Mouse (Mus musculus): Measurements from ENCODE around the gene Zfp619. TPM values are rescaled to one million over a fixed set of nuclear protein-coding genes. Genes with fewer than 3 reads are reported as not detected.

Zfp619 gene
- 2.0 and 2.4 TPM in 2 replicates for polyA plus RNA-seq (2014; fragmentation: Nextera tagmentation; extraction: Ambion mirVana)

GRCm38 (mm10) chr7:39517616-39518177 lies at the start of gene Zfp619:
Zfp619 (plus strand) TSS chr7:39517766.
- no peaks in the 10 kb centered on the region for H3K36me3 ChIP-seq (ENCODE audit: control insufficient read depth, insufficient read depth, low read length)
- peak within 1 kb of the TSS; percentile 82 for H3K9ac ChIP-seq (ENCODE audit: low read length)
- H3K27ac ChIP-seq (replicated peaks in 1 of 2; ENCODE audit: control insufficient read depth in 1 of 2, insufficient read depth in 1 of 2, low read depth in 2 of 2, low read length in 2 of 2) = peak within 1 kb of the TSS; percentile 99 to 100
- H3K4me3 ChIP-seq (ENCODE audit: control insufficient read depth in 1 of 2, insufficient read depth in 1 of 2, low read depth in 1 of 2, low read length in 2 of 2) = peak within 1 kb of the TSS; percentile 61 to 67
- H3K27me3 ChIP-seq (ENCODE audit: control insufficient read depth, insufficient read depth, low read length) = no peaks in the 10 kb centered on the region
- peak within 1 kb of the TSS; percentile 66 for H3K4me2 ChIP-seq (ENCODE audit: low read length)
- ATAC-seq (ENCODE audit: insufficient number of reproducible peaks, insufficient read depth, low FRiP score, low read depth) = peak; percentile 98
- 0 out of 4 replicates have a peak, but pooled peaks cover 0 to 2% of the 10 kb centered on the region in 2 experiments for H3K4me1 ChIP-seq (ENCODE audit: control insufficient read depth in 2 of 2, insufficient read depth in 2 of 2, low read length in 2 of 2)
- WGBS = under 1% methylated on average over 43 of the region's 43 CpGs
- no peaks in the 10 kb centered on the region for H3K9me3 ChIP-seq (ENCODE audit: control insufficient read depth, low read length)

GRCm38 (mm10) chr7:39479013-39479412 lies 38.6 kb upstream of the Zfp619 start:
- no peaks in the 10 kb centered on the region for H3K4me1 ChIP-seq (ENCODE audit: control insufficient read depth in 2 of 2, insufficient read depth in 2 of 2, low read length in 2 of 2)
- WGBS = 90% methylated on average over 2 of the region's 2 CpGs

GRCm38 (mm10) chr7:39484384-39484783 lies 33.2 kb upstream of the Zfp619 start:
- H3K4me1 ChIP-seq (ENCODE audit: control insufficient read depth in 2 of 2, insufficient read depth in 2 of 2, low read length in 2 of 2) = no peaks in the 10 kb centered on the region
- no peak overlapping the region for H3K9ac ChIP-seq (ENCODE audit: low read length)
- no peak overlapping the region for H3K27ac ChIP-seq (replicated peaks in 1 of 2; ENCODE audit: control insufficient read depth in 1 of 2, insufficient read depth in 1 of 2, low read depth in 2 of 2, low read length in 2 of 2)
- ATAC-seq (ENCODE audit: insufficient number of reproducible peaks, insufficient read depth, low FRiP score, low read depth) = no peak
- no peaks in the 10 kb centered on the region for H3K27me3 ChIP-seq (ENCODE audit: control insufficient read depth, insufficient read depth, low read length)
- H3K4me2 ChIP-seq (ENCODE audit: low read length) = no peak overlapping the region
- WGBS = 48% methylated on average over 6 of the region's 6 CpGs
- no peaks in the 10 kb centered on the region for H3K36me3 ChIP-seq (ENCODE audit: control insufficient read depth, insufficient read depth, low read length)
- H3K4me3 ChIP-seq (ENCODE audit: control insufficient read depth in 1 of 2, insufficient read depth in 1 of 2, low read depth in 1 of 2, low read length in 2 of 2) = no peak overlapping the region
- H3K9me3 ChIP-seq (ENCODE audit: control insufficient read depth, low read length) = no peaks in the 10 kb centered on the region

More at GRCm38 (mm10) chr7:39479013-39479412, 38.6 kb upstream of the Zfp619 start:
- no peaks in the 10 kb centered on the region for H3K27me3 ChIP-seq (ENCODE audit: control insufficient read depth, insufficient read depth, low read length)
- no peak overlapping the region for H3K27ac ChIP-seq (replicated peaks in 1 of 2; ENCODE audit: control insufficient read depth in 1 of 2, insufficient read depth in 1 of 2, low read depth in 2 of 2, low read length in 2 of 2)
- H3K4me3 ChIP-seq (ENCODE audit: control insufficient read depth in 1 of 2, insufficient read depth in 1 of 2, low read depth in 1 of 2, low read length in 2 of 2) = no peak overlapping the region
- ATAC-seq (ENCODE audit: insufficient number of reproducible peaks, insufficient read depth, low FRiP score, low read depth) = no peak
- H3K9me3 ChIP-seq (ENCODE audit: control insufficient read depth, low read length) = peaks cover 15% of the 10 kb centered on the region
- H3K9ac ChIP-seq (ENCODE audit: low read length) = no peak overlapping the region
- no peak overlapping the region for H3K4me2 ChIP-seq (ENCODE audit: low read length)
- peaks cover 23% of the 10 kb centered on the region for H3K36me3 ChIP-seq (ENCODE audit: control insufficient read depth, insufficient read depth, low read length)

DNA sequence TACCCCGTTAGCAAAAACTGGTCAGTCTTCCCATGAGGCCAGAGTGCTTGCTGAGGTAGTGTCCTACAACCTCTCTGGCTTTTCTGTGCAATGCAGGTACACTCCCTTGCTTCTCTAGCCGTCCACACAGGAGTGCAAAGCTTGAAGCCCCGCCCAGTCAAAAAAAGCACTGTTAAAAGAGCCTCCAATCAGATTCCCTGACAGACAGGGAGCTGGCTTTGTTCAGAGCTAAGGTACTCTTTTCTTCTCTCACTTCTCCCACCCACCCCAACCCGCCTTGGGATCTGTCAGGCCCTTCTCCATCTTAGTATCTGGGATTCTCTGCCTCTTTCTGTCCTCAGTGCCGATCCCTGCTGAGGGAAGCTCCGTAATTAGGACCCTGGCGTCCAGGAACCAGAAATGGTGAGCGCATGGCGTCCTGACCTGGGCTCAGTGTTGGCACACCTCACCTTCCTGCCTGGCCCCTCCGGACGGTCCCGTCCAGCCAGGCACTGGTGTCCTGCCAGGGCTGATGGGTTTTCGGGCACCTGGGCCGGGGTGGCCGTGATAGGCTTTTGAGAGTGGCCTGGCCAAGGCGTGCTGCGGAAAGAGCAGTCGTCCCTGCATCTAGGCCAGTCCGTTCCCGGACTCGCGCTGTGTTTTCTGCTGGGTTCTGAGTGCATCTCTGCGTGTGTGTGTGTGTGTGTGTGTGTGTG lies 30.3 kb upstream of the Zfp619 start:
- ATAC-seq (ENCODE audit: insufficient number of reproducible peaks, insufficient read depth, low FRiP score, low read depth) = no peak
- Histone ChIP-seq H3K4me2 (ENCODE audit: low read length) (peak overlapping the region; percentile 77), H3K36me3 (ENCODE audit: control insufficient read depth, insufficient read depth, low read length) (no peaks in the 10 kb centered on the region), H3K9ac (ENCODE audit: low read length) (peak overlapping the region; percentile 58), H3K4me3 (ENCODE audit: control insufficient read depth in 1 of 2, insufficient read depth in 1 of 2, low read depth in 1 of 2, low read length in 2 of 2) (peak overlapping the region; percentile 43 to 55), H3K4me1 (ENCODE audit: control insufficient read depth in 2 of 2, insufficient read depth in 2 of 2, low read length in 2 of 2) (no peaks in the 10 kb centered on the region), H3K27me3 (ENCODE audit: control insufficient read depth, insufficient read depth, low read length) (no peaks in the 10 kb centered on the region), H3K9me3 (ENCODE audit: control insufficient read depth, low read length) (no peaks in the 10 kb centered on the region), H3K27ac (replicated peaks in 1 of 2; ENCODE audit: control insufficient read depth in 1 of 2, insufficient read depth in 1 of 2, low read depth in 2 of 2, low read length in 2 of 2) (no peak overlapping the region)
- WGBS = 10% methylated on average over 23 of the region's 23 CpGs

DNA sequence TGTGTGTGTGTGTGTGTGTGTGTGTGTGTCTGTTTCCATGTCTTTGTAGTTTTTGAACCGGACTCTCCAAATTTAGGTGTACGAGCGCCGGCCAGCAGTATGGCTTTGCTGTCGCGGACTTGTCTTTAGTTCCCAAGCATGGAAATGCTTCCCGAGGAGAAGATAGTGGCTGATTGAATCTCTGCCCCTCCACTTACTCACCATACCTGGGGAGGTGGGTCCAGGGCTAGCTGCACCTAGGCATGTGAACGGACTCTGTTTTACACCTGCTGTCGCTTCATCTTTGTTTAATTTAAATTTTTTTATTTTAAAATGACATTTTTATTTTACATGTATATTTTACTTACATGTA lies 29.7 kb upstream of the Zfp619 start:
- no peaks in the 10 kb centered on the region for H3K4me1 ChIP-seq (ENCODE audit: control insufficient read depth in 2 of 2, insufficient read depth in 2 of 2, low read length in 2 of 2)
- peak overlapping the region; percentile 77 for H3K4me2 ChIP-seq (ENCODE audit: low read length)
- H3K27me3 ChIP-seq (ENCODE audit: control insufficient read depth, insufficient read depth, low read length) = no peaks in the 10 kb centered on the region
- no peaks in the 10 kb centered on the region for H3K9me3 ChIP-seq (ENCODE audit: control insufficient read depth, low read length)
- H3K36me3 ChIP-seq (ENCODE audit: control insufficient read depth, insufficient read depth, low read length) = no peaks in the 10 kb centered on the region
- no peak overlapping the region for H3K27ac ChIP-seq (replicated peaks in 1 of 2; ENCODE audit: control insufficient read depth in 1 of 2, insufficient read depth in 1 of 2, low read depth in 2 of 2, low read length in 2 of 2)
- WGBS = 33% methylated on average over 9 of the region's 9 CpGs
- ATAC-seq (ENCODE audit: insufficient number of reproducible peaks, insufficient read depth, low FRiP score, low read depth) = no peak
- H3K4me3 ChIP-seq (ENCODE audit: control insufficient read depth in 1 of 2, insufficient read depth in 1 of 2, low read depth in 1 of 2, low read length in 2 of 2) = peak overlapping the region; percentile 43 to 55
- H3K9ac ChIP-seq (ENCODE audit: low read length) = peak overlapping the region; percentile 58

DNA sequence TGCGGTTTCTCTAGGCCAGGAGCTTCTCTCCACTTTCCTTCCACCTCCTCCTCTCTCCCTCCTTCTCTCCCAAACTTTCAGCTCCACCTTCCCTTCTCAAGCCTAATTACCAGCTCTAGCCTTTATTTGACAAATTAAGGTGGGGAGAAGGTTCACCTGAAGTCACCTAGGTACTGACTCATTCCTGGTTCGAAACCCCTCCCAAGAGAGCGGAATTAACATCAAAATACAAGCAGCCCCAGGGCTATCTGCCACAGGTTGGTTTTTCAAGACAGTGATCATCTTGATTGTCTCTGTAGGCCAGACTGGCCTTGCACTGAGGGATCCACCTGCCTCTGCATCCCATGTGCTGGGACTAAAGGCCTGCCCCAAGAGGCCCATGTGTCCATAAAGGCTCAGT lies 22.9 kb upstream of the Zfp619 start:
- Histone ChIP-seq H3K9me3 (ENCODE audit: control insufficient read depth, low read length) (peaks cover 18% of the 10 kb centered on the region), H3K27ac (replicated peaks in 1 of 2; ENCODE audit: control insufficient read depth in 1 of 2, insufficient read depth in 1 of 2, low read depth in 2 of 2, low read length in 2 of 2) (no peak overlapping the region), H3K4me3 (ENCODE audit: control insufficient read depth in 1 of 2, insufficient read depth in 1 of 2, low read depth in 1 of 2, low read length in 2 of 2) (no peak overlapping the region), H3K36me3 (ENCODE audit: control insufficient read depth, insufficient read depth, low read length) (no peaks in the 10 kb centered on the region), H3K27me3 (ENCODE audit: control insufficient read depth, insufficient read depth, low read length) (no peaks in the 10 kb centered on the region), H3K9ac (ENCODE audit: low read length) (no peak overlapping the region), H3K4me2 (ENCODE audit: low read length) (no peak overlapping the region), H3K4me1 (ENCODE audit: control insufficient read depth in 2 of 2, insufficient read depth in 2 of 2, low read length in 2 of 2) (no peaks in the 10 kb centered on the region)
- no peak for ATAC-seq (ENCODE audit: insufficient number of reproducible peaks, insufficient read depth, low FRiP score, low read depth)
- 69% methylated on average over 3 of the region's 3 CpGs for WGBS

GRCm38 (mm10) chr7:39504100-39504499 lies 13.5 kb upstream of the Zfp619 start:
- peaks cover 6% of the 10 kb centered on the region for H3K9me3 ChIP-seq (ENCODE audit: control insufficient read depth, low read length)
- 76% methylated on average over 1 of the region's 1 CpGs for WGBS
- ATAC-seq (ENCODE audit: insufficient number of reproducible peaks, insufficient read depth, low FRiP score, low read depth) = no peak
- H3K27me3 ChIP-seq (ENCODE audit: control insufficient read depth, insufficient read depth, low read length) = no peaks in the 10 kb centered on the region
- no peak overlapping the region for H3K4me2 ChIP-seq (ENCODE audit: low read length)
- H3K36me3 ChIP-seq (ENCODE audit: control insufficient read depth, insufficient read depth, low read length) = no peaks in the 10 kb centered on the region
- H3K9ac ChIP-seq (ENCODE audit: low read length) = no peak overlapping the region
- H3K27ac ChIP-seq (replicated peaks in 1 of 2; ENCODE audit: control insufficient read depth in 1 of 2, insufficient read depth in 1 of 2, low read depth in 2 of 2, low read length in 2 of 2) = no peak overlapping the region
- H3K4me1 ChIP-seq (ENCODE audit: control insufficient read depth in 2 of 2, insufficient read depth in 2 of 2, low read length in 2 of 2) = no peaks in the 10 kb centered on the region
- no peak overlapping the region for H3K4me3 ChIP-seq (ENCODE audit: control insufficient read depth in 1 of 2, insufficient read depth in 1 of 2, low read depth in 1 of 2, low read length in 2 of 2)
